Mouse (Mus musculus) lung, adult 2 months (tissue): ENCODE measurements at regions not wholly inside any gene's neighbourhood (a gene's known extent, or its start where the extent isn't known, plus 50 kb on each side); places are given as distances from the start of the nearest gene placed in this dataset.

Source experiments
- CTCF ChIP-seq: fragments of 200-500 bp; IDR thresholded peaks from 2 replicates; pipeline ENCODE4 v1.5.1; 2011; ENCODE audit warnings: mild to moderate bottlenecking, low read length, control low read depth; ENCODE audit not compliant: insufficient read depth
- POLR2A ChIP-seq: fragments of 200-500 bp; IDR thresholded peaks from 2 replicates; pipeline ENCODE4 v1.6.1; 2011; ENCODE audit warnings: low read depth, mild to moderate bottlenecking, control low read depth, low read length, borderline replicate concordance; ENCODE audit errors: extremely low read depth

- TF ChIP-seq CTCF, result no peak
- no peak for TF ChIP-seq POLR2A
Observed at GRCm38 (mm10) chr13:71653212-71653938, 310.1 kb downstream of the Irx1 start.
